Mouse (Mus musculus) forebrain, embryonic 11.5 days (tissue): ENCODE measurements around the gene Akr1b3. TPM values are rescaled to one million over a fixed set of nuclear protein-coding genes. Genes with fewer than 3 reads are reported as not detected.

Experiments used
- ATAC-seq: fragments of 200-750 bp; cut with Nextera tagmentation; replicated peaks from 2 replicates; pipeline ENCODE4 v1.8.0; 2017; ENCODE audit warnings: moderate TSS enrichment; ENCODE audit not compliant: low FRiP score
- DNase-seq: peaks from one replicate; pipeline ENCODE4 v3.0.0-alpha.2; 2017; ENCODE audit warnings: low spot score
- H3K27ac ChIP-seq: fragments of 300-500 bp; sonication (generic); 2 replicates; pipeline ENCODE4 v1.5.1; 2014; ENCODE audit warnings: low read depth, low read length
- H3K27me3 ChIP-seq: fragments of 300-500 bp; sonication (generic); 2 replicates; pipeline ENCODE4 v1.6.1; 2014; ENCODE audit warnings: mild to moderate bottlenecking, low read length, mixed read lengths; ENCODE audit not compliant: control insufficient read depth, insufficient read depth
- H3K36me3 ChIP-seq: fragments of 300-500 bp; sonication (generic); 2 replicates; pipeline ENCODE4 v1.6.1; 2014; ENCODE audit warnings: mild to moderate bottlenecking, low read length, moderate library complexity, mixed read lengths; ENCODE audit not compliant: control insufficient read depth, insufficient read depth
- H3K4me1 ChIP-seq: fragments of 300-500 bp; sonication (generic); replicated peaks from 2 replicates; pipeline ENCODE4 v1.6.1; 2014; ENCODE audit warnings: low read length, mixed read lengths; ENCODE audit not compliant: control insufficient read depth, insufficient read depth
- H3K4me2 ChIP-seq: fragments of 300-500 bp; sonication (generic); 2 replicates; pipeline ENCODE4 v1.6.1; 2014; ENCODE audit warnings: low read depth, mild to moderate bottlenecking, low read length, moderate library complexity, mixed read lengths; ENCODE audit not compliant: severe bottlenecking
- H3K4me3 ChIP-seq: fragments of 300-500 bp; sonication (generic); 2 replicates; pipeline ENCODE4 v1.5.1; 2014; ENCODE audit warnings: low read depth, low read length
- H3K9ac ChIP-seq: fragments of 300-500 bp; sonication (generic); 2 replicates; pipeline ENCODE4 v1.6.1; 2014; ENCODE audit warnings: low read length
- H3K9me3 ChIP-seq: fragments of 300-500 bp; sonication (generic); 2 replicates; pipeline ENCODE4 v1.6.1; 2016; ENCODE audit warnings: low read length, mixed read lengths; ENCODE audit not compliant: control insufficient read depth
- WGBS: fragments of 180-500 bp; shearing (Covaris S2); extraction: QIAGEN DNeasy Blood & Tissue Kit; methylation state at CpG from one replicate; pipeline ENCODE4 v1.1.7; 2014; 5-methylcytosine and 5-hydroxymethylcytosine counted together
- polyA plus RNA-seq: library from polyadenylated mRNA; unstranded; fragments of >200 nt; fragmentation: Nextera tagmentation; extraction: Ambion mirVana; gene quantifications from 2 replicates; pipeline ENCODE4 v1.2.1, GENCODE M21; 2014

Gene Akr1b3
- polyA plus RNA-seq, 1 experiment from 2014 or later: 180 TPM

DNA sequence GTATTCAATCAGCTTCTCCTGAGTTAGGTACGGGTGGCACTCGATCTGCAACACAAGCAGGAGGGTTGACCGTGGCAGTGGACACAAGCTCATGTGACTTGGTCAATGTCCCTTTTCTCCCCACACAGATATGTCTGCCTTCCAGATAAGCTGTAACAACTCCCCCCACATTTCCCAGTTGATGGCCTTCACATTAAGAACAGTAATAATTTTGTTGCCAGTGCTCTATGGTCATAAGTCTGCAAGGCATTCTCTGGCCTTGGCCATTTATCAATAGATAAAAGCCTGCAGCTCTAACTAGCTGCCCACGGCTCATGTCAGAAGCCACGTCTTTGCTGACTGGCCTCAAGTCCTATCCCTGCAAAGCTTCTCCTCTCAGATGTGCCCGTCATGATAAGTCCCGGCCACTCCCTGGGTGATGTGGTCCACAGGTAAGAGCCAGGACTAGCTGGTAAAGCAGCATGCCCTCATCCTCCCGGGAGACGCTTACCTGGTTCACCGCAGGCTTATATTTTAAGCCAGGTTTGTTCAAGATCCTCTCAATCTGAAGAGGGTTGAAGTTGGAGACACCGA, 7.2 kb downstream of the Akr1b3 start:
- Histone ChIP-seq H3K9ac (no peak overlapping the region), H3K36me3 (peaks cover 6% of the 10 kb centered on the region; the same call in 1 of the 2 replicates), H3K9me3 (no peaks in the 10 kb centered on the region), H3K27ac (no peak overlapping the region), H3K4me1 (no peaks in the 10 kb centered on the region), H3K4me3 (no peak overlapping the region), H3K4me2 (no peak overlapping the region), H3K27me3 (no peaks in the 10 kb centered on the region)
- DNase-seq (no peak), ATAC-seq (no peak)
- WGBS: 96% methylated on average over 11 of the region's 11 CpGs

DNA sequence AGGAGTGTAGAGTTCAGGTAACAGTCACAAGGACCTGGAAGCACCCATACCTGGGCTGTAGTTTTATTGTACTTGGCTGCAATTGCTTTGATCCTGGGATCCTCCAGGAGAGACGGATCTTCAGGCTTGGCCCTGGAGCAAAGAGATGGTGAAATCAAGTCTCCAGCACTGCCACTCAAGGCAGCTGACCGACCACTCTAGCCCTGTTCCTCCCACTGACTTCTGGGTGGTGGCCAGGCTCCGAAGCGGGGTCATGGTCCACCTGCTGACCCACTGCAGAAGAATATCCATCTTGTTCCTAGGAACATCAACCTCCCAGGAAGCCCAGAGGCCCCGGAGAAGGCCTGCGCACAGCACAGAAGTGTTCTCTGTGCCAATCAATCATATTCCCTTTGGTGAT, 7.8 kb downstream of the Akr1b3 start:
- Histone ChIP-seq H3K4me2 (no peak overlapping the region), H3K4me3 (no peak overlapping the region), H3K27ac (no peak overlapping the region), H3K27me3 (no peaks in the 10 kb centered on the region), H3K9me3 (no peaks in the 10 kb centered on the region), H3K4me1 (no peaks in the 10 kb centered on the region), H3K9ac (no peak overlapping the region), H3K36me3 (peaks cover 6% of the 10 kb centered on the region; the same call in 1 of the 2 replicates)
- ATAC-seq (no peak), DNase-seq (no peak)
- WGBS: 96% methylated on average over 6 of the region's 6 CpGs

DNA sequence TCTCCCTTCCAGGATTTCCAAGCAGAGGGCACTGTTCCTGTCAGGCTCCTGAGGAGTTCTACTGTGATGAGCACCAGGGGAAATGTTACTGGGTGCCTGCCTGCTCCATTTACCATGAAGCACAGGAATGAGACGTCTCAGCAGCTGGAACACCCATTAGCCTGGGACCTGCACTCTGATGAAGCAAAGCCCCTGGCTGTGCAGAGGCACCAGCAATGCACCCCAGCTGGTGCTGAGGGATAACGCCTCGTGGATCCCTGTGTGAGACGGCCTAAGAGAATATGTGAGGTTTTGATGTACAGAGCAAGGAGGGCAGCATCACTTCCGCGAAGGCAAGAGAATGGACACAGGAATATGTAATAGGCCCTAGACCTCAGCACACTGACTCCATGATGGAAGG, 10.5 kb downstream of the Akr1b3 start:
- no peak overlapping the region for H3K27ac ChIP-seq
- no peaks in the 10 kb centered on the region for H3K4me1 ChIP-seq
- no peak overlapping the region for H3K9ac ChIP-seq
- H3K4me2 ChIP-seq: no peak overlapping the region
- no peaks in the 10 kb centered on the region for H3K9me3 ChIP-seq
- WGBS: 89% methylated on average over 6 of the region's 6 CpGs
- DNase-seq: no peak
- H3K36me3 ChIP-seq: peaks cover 6% of the 10 kb centered on the region; the same call in 1 of the 2 replicates
- H3K27me3 ChIP-seq: no peaks in the 10 kb centered on the region
- ATAC-seq: no peak
- H3K4me3 ChIP-seq: no peak overlapping the region

DNA sequence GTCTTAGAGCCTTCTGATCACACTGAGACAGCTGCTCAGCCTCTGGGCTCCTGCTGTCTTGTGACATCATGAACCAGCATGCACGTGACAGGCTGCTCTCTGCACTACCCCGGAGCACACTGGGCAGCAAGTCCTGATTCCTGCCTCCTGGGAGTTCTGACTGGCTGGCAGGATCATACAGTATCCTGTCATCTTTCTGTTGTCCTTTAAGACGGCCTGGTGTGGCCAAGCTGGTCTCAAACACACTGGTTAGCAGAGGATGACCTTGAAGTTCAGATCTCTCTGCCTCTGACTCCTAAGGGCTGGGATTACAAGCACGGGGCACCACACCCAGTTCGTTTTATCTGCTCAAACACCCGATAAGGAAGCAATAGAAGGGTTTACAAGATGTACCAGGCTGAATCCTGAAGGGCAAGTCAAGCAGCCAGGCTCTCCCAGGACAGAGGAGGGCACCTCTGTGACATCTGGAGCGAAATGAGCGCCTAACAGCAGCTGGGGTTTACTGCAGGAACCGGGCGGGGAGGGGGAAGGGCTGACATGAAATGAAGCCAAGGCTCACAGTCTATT, 12.5 kb downstream of the Akr1b3 start:
- Histone ChIP-seq H3K36me3 (peaks cover 6% of the 10 kb centered on the region; the same call in 1 of the 2 replicates), H3K4me1 (no peaks in the 10 kb centered on the region), H3K4me3 (no peak overlapping the region), H3K9me3 (no peaks in the 10 kb centered on the region), H3K27me3 (no peaks in the 10 kb centered on the region), H3K27ac (no peak overlapping the region), H3K9ac (no peak overlapping the region), H3K4me2 (no peak overlapping the region)
- DNase-seq: peak; percentile 26
- 89% methylated on average over 10 of the region's 10 CpGs for WGBS
- no peak for ATAC-seq

DNA sequence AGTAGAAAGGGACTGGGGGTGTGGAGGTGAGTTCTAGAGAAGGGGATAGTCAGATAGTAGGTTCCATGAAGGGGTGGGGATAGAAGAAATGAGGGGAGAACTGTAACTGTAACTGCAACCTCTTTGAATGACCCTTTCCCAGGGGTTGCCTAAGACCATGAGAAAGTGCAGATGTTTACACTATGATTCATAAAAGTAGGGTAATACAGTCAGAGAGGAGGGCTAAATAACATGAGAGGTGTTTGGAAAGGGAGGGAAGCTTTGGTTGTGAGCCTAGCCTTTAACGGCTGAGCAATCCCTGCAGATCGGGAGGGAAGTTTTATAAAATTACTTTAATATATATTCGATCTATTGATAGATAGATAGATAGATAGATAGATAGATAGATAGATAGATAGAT, 20.2 kb downstream of the Akr1b3 start:
- DNase-seq (no peak), ATAC-seq (no peak)
- Histone ChIP-seq H3K9me3 (no peaks in the 10 kb centered on the region), H3K36me3 (no peaks in the 10 kb centered on the region), H3K9ac (no peak overlapping the region), H3K27me3 (no peaks in the 10 kb centered on the region), H3K4me1 (no peaks in the 10 kb centered on the region), H3K4me3 (no peak overlapping the region), H3K27ac (no peak overlapping the region), H3K4me2 (no peak overlapping the region)
- whole genome bisulfite sequencing: 97% methylated on average over 3 of the region's 3 CpGs

DNA sequence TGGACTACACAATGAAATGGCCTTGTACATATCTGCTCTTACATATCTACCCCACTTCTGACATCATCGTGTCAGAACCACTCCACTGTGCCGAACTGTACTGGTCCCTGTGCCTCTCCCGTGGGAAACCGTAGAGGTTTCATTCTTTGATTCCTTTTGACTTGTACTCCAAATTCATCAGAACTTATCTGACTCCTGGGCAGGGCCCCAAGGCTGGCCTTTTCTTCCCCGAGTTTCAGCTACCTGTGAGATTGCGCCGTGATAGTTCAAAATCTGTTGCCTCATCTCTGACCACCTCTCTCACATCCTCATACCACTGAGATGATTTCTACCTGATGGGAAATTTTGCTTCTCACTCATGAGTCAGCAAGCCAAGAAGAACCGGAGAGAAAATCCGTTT, 21.8 kb downstream of the Akr1b3 start:
- Histone ChIP-seq H3K9ac (no peak overlapping the region), H3K36me3 (no peaks in the 10 kb centered on the region), H3K4me3 (no peak overlapping the region), H3K9me3 (no peaks in the 10 kb centered on the region), H3K27ac (no peak overlapping the region), H3K4me2 (no peak overlapping the region), H3K27me3 (no peaks in the 10 kb centered on the region), H3K4me1 (no peaks in the 10 kb centered on the region)
- WGBS: 91% methylated on average over 9 of the region's 9 CpGs
- ATAC-seq: no peak
- no peak for DNase-seq

DNA sequence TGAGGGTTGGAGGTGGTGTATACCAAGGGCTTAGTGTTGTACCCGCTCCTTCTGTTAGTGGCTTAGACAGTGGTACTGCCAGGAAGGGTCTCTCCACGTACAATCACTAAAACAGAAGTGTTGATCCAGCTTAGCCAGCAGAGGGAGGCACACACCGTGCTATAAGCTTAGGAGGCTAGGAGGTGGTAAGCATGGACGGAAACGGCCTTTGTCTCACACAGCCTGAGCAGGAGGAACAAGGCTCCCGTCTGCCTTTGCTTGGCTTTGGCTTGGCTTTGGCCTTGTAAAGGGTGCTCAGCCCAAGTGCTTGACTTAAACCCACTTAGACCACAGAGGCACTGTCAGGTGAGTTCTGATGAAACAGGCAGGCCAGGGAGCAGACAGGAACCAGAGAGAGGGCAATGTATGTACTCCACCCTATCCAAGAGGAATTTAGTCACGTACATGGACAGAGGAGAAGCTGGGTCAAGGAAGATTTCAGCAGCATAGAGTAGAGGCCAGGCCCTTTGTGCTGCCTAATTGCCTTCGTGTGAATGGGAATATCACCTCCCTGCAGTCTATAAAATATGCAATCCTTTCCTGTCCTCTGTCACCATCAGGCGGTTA, 24.3 kb downstream of the Akr1b3 start:
- Histone ChIP-seq H3K27ac (no peak overlapping the region), H3K27me3 (no peaks in the 10 kb centered on the region), H3K4me2 (no peak overlapping the region), H3K9me3 (no peaks in the 10 kb centered on the region), H3K4me1 (no peaks in the 10 kb centered on the region), H3K9ac (no peak overlapping the region), H3K36me3 (no peaks in the 10 kb centered on the region), H3K4me3 (no peak overlapping the region)
- peak; percentile 84 for ATAC-seq
- WGBS: 31% methylated on average over 9 of the region's 9 CpGs
- DNase-seq: peak; percentile 81

DNA sequence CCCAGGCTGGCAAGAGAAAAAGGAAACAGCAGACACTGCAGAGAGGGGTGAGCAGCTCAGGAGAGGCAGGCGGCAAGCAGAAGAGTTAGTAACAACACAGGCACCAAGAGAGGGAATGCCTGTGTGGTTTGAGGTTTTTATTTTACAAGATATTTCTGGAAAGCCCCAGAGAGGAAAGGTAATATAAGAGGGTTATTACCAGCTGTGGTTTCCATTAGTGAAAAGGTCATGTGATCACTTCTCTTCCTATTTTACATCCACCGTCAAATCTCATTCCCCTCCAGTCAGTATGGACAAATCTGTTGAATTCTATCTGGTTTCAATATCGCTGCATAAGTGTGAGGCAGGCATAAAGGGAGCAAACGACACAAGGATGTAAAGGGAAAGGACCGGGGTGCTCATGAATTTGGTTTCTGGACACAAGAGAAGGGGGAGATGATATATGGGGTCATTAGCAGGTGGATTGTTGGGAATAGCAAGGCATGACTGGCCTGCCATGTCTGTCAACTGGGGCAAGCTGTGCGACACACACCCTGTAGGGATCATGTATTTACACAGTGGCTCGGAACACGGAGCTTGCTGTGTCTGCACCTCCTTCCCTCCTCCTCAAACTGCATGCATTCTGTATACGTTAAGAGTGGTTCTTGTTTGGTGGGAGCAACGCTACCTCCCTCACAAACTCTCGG, 24.9 kb downstream of the Akr1b3 start:
- Histone ChIP-seq H3K27ac (no peak overlapping the region), H3K4me3 (no peak overlapping the region), H3K4me1 (no peaks in the 10 kb centered on the region), H3K27me3 (no peaks in the 10 kb centered on the region), H3K9ac (no peak overlapping the region), H3K36me3 (no peaks in the 10 kb centered on the region), H3K9me3 (no peaks in the 10 kb centered on the region), H3K4me2 (no peak overlapping the region)
- DNase-seq (no peak), ATAC-seq (no peak)
- 70% methylated on average over 11 of the region's 11 CpGs for WGBS
